In genomic region chr9:44708925-44709324, GRCm38 (mm10) we compare ENCODE assay signal across 9 mouse cellular contexts. TPM values are rescaled to one million over a fixed set of nuclear protein-coding genes. Genes with fewer than 3 reads are reported as not detected.
DNase-seq lines count a peak whose midpoint lies in the region; ATAC-seq and TF ChIP-seq lines count a peak whose summit lies in the region.
"Had no signal": no experiment of that assay in that cellular context is flagged by ENCODE, and none has a peak within 500 bp of the region (broad histone marks: within the 10 kb centered on the region; RNA-seq: fewer than 3 reads in every experiment).

No protein-coding gene starts in this region.

- no peak for DNase-seq in heart, adult 9 months (ENCODE audit: low spot score in 2 of 2)
- DNase-seq in adrenal gland, adult 8-10 months, result peak; percentile 73
- no peak for DNase-seq in heart, postnatal 0 days (ENCODE audit: low spot score)
- DNase-seq in spleen, adult 18-20 months, result no peak
- DNase-seq in frontal cortex, postnatal 14 days (ENCODE audit: low spot score in 2 of 2), result no peak
- no peak for DNase-seq in kidney, postnatal 4 days

- WGBS in heart, embryonic 12.5 days, result 16% methylated on average over 6 of the region's 6 CpGs
- 21% methylated on average over 6 of the region's 6 CpGs for WGBS in heart, postnatal 0 days
- 14% methylated on average over 6 of the region's 6 CpGs for WGBS in midbrain, embryonic 12.5 days

- peaks cover 23% of the 10 kb centered on the region for H3K4me1 ChIP-seq in heart, embryonic 12.5 days (replicated peaks)
- H3K4me1 ChIP-seq in heart, postnatal 0 days (ENCODE audit: control insufficient read depth, insufficient read depth), result peaks cover 5% of the 10 kb centered on the region; the same call in 1 of the 2 replicates
- peaks cover 20% of the 10 kb centered on the region for H3K4me1 ChIP-seq in midbrain, embryonic 12.5 days

- no peaks in the 10 kb centered on the region for H3K9me3 ChIP-seq in heart, embryonic 12.5 days (replicated peaks)
- H3K9me3 ChIP-seq in heart, postnatal 0 days (replicated peaks; ENCODE audit: control insufficient read depth, low read length), result no peaks in the 10 kb centered on the region
- no peaks in the 10 kb centered on the region for H3K9me3 ChIP-seq in midbrain, embryonic 12.5 days

- no peak for TF ChIP-seq CTCF in heart, postnatal 0 days (IDR thresholded peaks at IDR 0.05; ENCODE audit: low read depth)

- peak overlapping the region; percentile 52 for H3K4me3 ChIP-seq in heart, embryonic 12.5 days
- H3K4me3 ChIP-seq in heart, postnatal 0 days (ENCODE audit: low read depth, low read length), result peak overlapping the region; percentile 31
- H3K4me3 ChIP-seq in midbrain, embryonic 12.5 days, result peak overlapping the region; percentile 36

- no peak overlapping the region; the same call in 1 of the 2 replicates for H3K27ac ChIP-seq in heart, embryonic 12.5 days (ENCODE audit: poor library complexity, severe bottlenecking)
- peak overlapping the region; percentile 36; the same call in 1 of the 2 replicates for H3K27ac ChIP-seq in heart, postnatal 0 days (ENCODE audit: low read depth)
- H3K27ac ChIP-seq in midbrain, embryonic 12.5 days (replicated peaks), result no peak overlapping the region

- H3K36me3 ChIP-seq in heart, embryonic 12.5 days, result peaks cover 72% of the 10 kb centered on the region
- peaks cover 79% of the 10 kb centered on the region for H3K36me3 ChIP-seq in heart, postnatal 0 days (replicated peaks; ENCODE audit: control insufficient read depth, insufficient read depth, low read length)
- H3K36me3 ChIP-seq in midbrain, embryonic 12.5 days, result peaks cover 80% of the 10 kb centered on the region

- peak overlapping the region; percentile 70 for H3K9ac ChIP-seq in heart, embryonic 12.5 days
- no peak overlapping the region; the same call in 1 of the 2 replicates for H3K9ac ChIP-seq in heart, postnatal 0 days (replicated peaks; ENCODE audit: low read depth, low read length)
- H3K9ac ChIP-seq in midbrain, embryonic 12.5 days (replicated peaks), result peak overlapping the region; percentile 39; the same call in 1 of the 2 replicates

- no peak for TF ChIP-seq EP300 in heart, postnatal 0 days (IDR thresholded peaks at IDR 0.05; ENCODE audit: low read depth)

- H3K27me3 ChIP-seq in heart, embryonic 12.5 days (replicated peaks), result no peaks in the 10 kb centered on the region
- H3K27me3 ChIP-seq in heart, postnatal 0 days (ENCODE audit: control insufficient read depth, insufficient read depth, low read length), result no peaks in the 10 kb centered on the region
- H3K27me3 ChIP-seq in midbrain, embryonic 12.5 days, result peaks cover 8% of the 10 kb centered on the region; the same call in 1 of the 2 replicates

- ATAC-seq in heart, embryonic 12.5 days (ENCODE audit: insufficient number of reproducible peaks, low FRiP score), result peak; percentile 20; the same call in 1 of the 2 replicates
- ATAC-seq in heart, postnatal 0 days (ENCODE audit: insufficient read depth, low read depth), result peak; percentile 25; the same call in 1 of the 2 replicates
- 0 out of 2 replicates have a peak, but pooled peaks have one; percentile 17 for ATAC-seq in midbrain, embryonic 12.5 days (ENCODE audit: low FRiP score, low read depth)

- peak overlapping the region; percentile 86 for H3K4me2 ChIP-seq in heart, embryonic 12.5 days
- H3K4me2 ChIP-seq in heart, postnatal 0 days (ENCODE audit: low read depth, low read length), result peak overlapping the region; percentile 63
- H3K4me2 ChIP-seq in midbrain, embryonic 12.5 days (replicated peaks), result peak overlapping the region; percentile 57

RNA-seq across cellular contexts. Expression of gene Phldb1, which starts 26.1 kb away (rescaled TPM):
- polyA plus RNA-seq in heart, embryonic 12.5 days (2016; fragmentation: Nextera tagmentation; extraction: Ambion mirVana), result 34.8 and 36.9 TPM in 2 replicates
- total RNA-seq in adrenal gland, adult 8-10 months (2022), result 10 to 100 TPM; 31.7 to 64.7 (median 48.5) TPM
- 96.0 and 138 TPM in 2 replicates for total RNA-seq in heart, postnatal 0 days (2014; rRNA removed; ENCODE audit: low replicate concordance)
- polyA plus RNA-seq in heart, postnatal 0 days (2015; fragmentation: Nextera tagmentation; extraction: Ambion mirVana), result 25.8 and 28.0 TPM in 2 replicates
- polyA plus RNA-seq in midbrain, embryonic 12.5 days (2016; fragmentation: Nextera tagmentation; extraction: Ambion mirVana), result 72.8 and 74.5 TPM in 2 replicates

RNA-seq across cellular contexts. Expression of gene Treh, which starts 35.9 kb away (rescaled TPM):
- polyA plus RNA-seq in heart, embryonic 12.5 days (2016; fragmentation: Nextera tagmentation; extraction: Ambion mirVana), result not detected in 2 replicates
- total RNA-seq in adrenal gland, adult 8-10 months (2022), result not detected
- not detected in 2 replicates for total RNA-seq in heart, postnatal 0 days (2014; rRNA removed; ENCODE audit: low replicate concordance)
- polyA plus RNA-seq in heart, postnatal 0 days (2015; fragmentation: Nextera tagmentation; extraction: Ambion mirVana), result not detected in 2 replicates
- not detected in 2 replicates for polyA plus RNA-seq in midbrain, embryonic 12.5 days (2016; fragmentation: Nextera tagmentation; extraction: Ambion mirVana)
- polyA plus RNA-seq: erythroblast, embryonic 14.5 days had no signal

RNA-seq across cellular contexts. Expression of gene Arcn1, which starts 58.7 kb away (rescaled TPM):
- polyA plus RNA-seq in heart, embryonic 12.5 days (2016; fragmentation: Nextera tagmentation; extraction: Ambion mirVana), result 151 and 160 TPM in 2 replicates
- total RNA-seq in adrenal gland, adult 8-10 months (2022), result 100 to 1,000 TPM; 172 to 185 (median 176) TPM
- 71.6 and 80.1 TPM in 2 replicates for total RNA-seq in heart, postnatal 0 days (2014; rRNA removed; ENCODE audit: low replicate concordance)
- 69.5 and 78.3 TPM in 2 replicates for polyA plus RNA-seq in heart, postnatal 0 days (2015; fragmentation: Nextera tagmentation; extraction: Ambion mirVana)
- polyA plus RNA-seq in midbrain, embryonic 12.5 days (2016; fragmentation: Nextera tagmentation; extraction: Ambion mirVana), result 175 and 179 TPM in 2 replicates

RNA-seq across cellular contexts. Expression of gene Ift46, which starts 58.8 kb away (rescaled TPM):
- 63.1 and 71.9 TPM in 2 replicates for polyA plus RNA-seq in heart, embryonic 12.5 days (2016; fragmentation: Nextera tagmentation; extraction: Ambion mirVana)
- total RNA-seq in adrenal gland, adult 8-10 months (2022), result 100 to 1,000 TPM in 2 of 4 experiments, 10 to 100 TPM in 2; 77.7 to 116 (median 99.6) TPM
- total RNA-seq in heart, postnatal 0 days (2014; rRNA removed; ENCODE audit: low replicate concordance), result 10.0 and 41.0 TPM in 2 replicates
- 49.5 and 60.6 TPM in 2 replicates for polyA plus RNA-seq in heart, postnatal 0 days (2015; fragmentation: Nextera tagmentation; extraction: Ambion mirVana)
- polyA plus RNA-seq in midbrain, embryonic 12.5 days (2016; fragmentation: Nextera tagmentation; extraction: Ambion mirVana), result 156 TPM in 2 replicates
